Mouse (Mus musculus) kidney, adult 18-20 months (tissue): ENCODE measurements around the gene Smarca2.
"Not testable (repeated sequence)": the region's sequence is repeated elsewhere in the genome, so short reads cannot be mapped to it uniquely, and the experiment has no call there.

Experiments
- DNase-seq: peaks from one replicate; pipeline ENCODE4 v3.0.0; 2021

Gene Smarca2

GRCm38 (mm10) chr19:26704545-26705209 lies 99.8 kb downstream of the Smarca2 start:
- DNase-seq, result no peak

DNA sequence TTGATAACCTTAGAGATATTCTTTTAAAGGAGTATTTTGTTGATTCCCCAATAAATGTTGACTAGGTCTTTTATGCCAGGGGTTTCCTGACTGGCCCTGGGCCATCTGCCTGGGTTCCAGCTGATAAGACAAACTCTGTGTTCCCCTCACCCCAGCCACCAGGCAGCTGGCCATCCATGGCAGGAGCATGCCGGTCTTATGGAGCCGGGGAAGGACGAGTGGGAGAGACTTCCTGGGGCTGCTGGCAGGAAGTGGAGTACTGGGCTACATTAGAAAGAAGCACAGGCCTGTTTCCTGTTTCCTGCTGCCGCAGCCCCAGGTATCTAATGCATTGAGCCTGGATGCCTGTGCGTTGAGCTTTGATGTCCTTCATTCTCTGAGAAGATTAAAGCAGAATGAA lies 102.1 kb downstream of the Smarca2 start:
- no peak for DNase-seq

GRCm38 (mm10) chr19:26709095-26709494 lies 104.2 kb downstream of the Smarca2 start:
- DNase-seq, result no peak

GRCm38 (mm10) chr19:26711268-26711667 lies 106.4 kb downstream of the Smarca2 start:
- no peak for DNase-seq

DNA sequence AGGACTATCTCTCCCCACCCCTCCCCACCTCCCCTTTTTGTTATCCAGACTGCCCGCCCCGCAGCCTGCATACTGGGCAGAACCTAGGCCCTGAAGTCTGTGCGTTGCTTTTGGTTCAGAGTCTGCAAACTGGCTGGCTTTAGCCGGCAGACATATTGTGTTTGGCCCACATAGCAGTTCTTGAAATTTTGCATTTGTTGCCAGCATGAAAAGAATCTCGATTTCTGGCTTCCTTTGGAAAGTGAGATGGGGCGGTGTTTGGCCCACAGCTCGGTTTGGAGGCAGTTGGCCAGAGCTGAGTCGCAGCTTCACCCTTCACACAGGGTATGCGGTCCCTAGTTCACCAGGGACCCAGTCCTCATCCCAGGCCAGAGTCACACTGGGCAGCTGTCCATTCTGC lies 111.4 kb downstream of the Smarca2 start:
- no peak for DNase-seq

- DNase-seq, result peak; percentile 71
Observed at GRCm38 (mm10) chr19:26718221-26718620, 113.4 kb downstream of the Smarca2 start.

DNA sequence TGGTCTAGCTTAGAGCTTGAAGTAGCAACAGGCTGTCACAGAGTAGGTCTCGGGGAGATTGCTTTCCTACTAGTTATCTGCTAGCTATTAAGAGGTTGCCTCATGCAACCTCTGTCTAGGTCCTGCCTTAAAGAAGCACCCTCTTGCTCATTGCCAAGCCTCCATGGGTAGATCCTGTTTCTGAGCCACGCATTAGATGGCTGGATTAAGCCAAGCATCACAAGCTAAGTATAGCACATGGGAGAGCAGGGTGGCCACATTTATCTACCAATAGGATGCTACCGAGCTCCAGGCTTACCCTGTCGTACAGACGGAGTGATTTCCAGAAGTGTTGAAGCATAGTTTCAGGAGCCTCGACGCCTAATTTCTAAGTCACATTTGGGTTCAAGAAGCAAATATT lies 114.3 kb downstream of the Smarca2 start:
- no peak for DNase-seq

DNA sequence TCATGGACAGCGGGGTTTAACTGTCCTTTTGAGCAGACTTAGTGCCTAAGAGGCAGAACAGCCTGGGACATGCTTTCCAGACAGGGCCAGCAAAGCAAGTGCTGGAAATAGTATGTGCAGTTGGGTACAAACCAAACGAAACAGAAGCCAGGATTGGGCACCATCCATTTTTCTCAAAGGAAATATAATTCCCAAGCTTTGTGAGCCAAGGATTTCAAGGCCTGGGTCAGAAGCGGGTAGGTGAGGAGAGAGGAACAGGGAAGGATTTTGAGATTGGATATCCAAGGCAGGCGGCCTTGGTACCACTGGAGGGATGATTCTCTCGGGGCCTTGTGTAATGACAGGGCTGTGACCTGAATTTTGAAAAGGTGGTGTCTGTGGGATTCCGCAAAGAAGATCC lies 116.9 kb downstream of the Smarca2 start:
- DNase-seq, result no peak

GRCm38 (mm10) chr19:26723899-26724298 lies 119.0 kb downstream of the Smarca2 start:
- DNase-seq, result no peak

- no peak for DNase-seq
Observed at GRCm38 (mm10) chr19:26724626-26725025, 119.8 kb downstream of the Smarca2 start.

DNA sequence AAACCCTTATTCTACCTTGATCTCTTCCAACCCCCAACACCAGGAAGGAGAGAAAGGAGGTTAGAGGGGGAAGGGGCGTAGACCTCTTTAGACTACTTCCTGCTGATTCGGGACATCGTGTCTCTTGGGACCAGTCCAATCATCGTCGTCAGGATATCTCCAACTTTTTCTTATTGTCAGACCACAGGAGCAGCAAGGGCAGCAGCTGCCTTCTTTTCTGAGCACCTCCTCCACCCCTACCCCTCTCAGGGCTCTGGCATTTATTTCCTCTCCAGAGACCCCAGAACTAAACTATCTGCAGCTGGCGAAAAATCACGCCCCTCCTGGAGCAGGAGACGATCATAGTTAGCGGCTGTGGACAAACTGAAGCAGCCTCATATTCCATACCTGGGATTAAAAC lies 122.9 kb downstream of the Smarca2 start:
- DNase-seq, result no peak

DNA sequence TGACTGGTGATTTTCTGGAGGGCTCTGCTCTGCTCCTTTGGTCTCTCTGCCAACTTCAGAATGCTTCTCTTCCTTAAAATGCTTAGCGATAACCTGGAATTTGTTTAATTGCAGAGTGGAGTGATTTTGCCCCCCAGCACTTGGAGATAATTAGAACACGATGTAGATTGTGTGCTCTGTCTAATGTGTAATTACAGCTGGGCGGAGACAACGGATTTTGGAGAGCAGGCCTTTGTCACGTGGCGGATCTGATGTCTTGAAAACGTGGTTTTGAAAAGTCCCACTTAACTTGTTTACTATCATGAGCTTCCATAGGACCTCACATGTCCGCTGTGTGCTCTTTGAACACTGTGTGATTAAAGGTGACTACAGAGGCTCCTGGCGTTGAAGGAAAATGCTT lies 125.6 kb downstream of the Smarca2 start:
- DNase-seq, result no peak

GRCm38 (mm10) chr19:26731121-26731520 lies 126.3 kb downstream of the Smarca2 start:
- DNase-seq, result no peak

DNA sequence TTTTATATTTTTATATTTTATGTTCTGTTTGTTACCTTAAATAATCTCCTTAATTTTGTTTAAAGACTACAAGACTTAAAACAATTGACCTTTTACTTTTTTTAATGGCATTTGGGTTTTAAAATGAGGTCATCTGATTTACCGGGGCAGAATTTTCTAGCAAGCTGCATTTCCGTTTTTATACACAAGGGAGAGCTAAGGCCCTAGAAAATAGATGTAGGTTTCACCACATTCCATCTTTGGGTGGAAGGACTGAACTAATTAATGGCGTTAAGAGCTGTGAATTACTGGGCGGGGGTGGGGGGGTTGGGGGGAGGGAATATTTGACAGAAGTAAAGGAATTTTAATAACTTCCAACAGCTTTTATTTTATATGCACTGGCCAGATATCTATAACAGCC lies 127.0 kb downstream of the Smarca2 start:
- no peak for DNase-seq

DNA sequence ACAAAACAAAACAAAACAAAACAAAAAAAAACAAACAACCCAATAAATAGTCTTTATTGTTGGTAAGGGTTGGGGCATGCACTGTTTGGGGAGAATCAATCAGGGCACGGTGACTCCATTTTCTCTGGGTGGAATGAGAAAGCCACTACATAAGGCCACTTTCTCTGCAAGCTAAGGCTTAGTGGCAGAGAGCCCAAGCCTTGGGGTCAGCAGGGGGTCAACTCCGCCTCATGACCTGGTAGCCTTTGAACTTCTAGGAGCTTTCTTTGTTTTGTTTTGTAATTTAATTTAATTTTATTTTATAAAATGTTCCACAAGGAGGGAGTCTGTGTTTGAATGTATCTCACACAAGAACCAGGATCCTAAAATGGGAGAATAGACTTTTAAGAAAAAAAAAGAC lies 128.2 kb downstream of the Smarca2 start:
- DNase-seq, result peak; percentile 51

DNA sequence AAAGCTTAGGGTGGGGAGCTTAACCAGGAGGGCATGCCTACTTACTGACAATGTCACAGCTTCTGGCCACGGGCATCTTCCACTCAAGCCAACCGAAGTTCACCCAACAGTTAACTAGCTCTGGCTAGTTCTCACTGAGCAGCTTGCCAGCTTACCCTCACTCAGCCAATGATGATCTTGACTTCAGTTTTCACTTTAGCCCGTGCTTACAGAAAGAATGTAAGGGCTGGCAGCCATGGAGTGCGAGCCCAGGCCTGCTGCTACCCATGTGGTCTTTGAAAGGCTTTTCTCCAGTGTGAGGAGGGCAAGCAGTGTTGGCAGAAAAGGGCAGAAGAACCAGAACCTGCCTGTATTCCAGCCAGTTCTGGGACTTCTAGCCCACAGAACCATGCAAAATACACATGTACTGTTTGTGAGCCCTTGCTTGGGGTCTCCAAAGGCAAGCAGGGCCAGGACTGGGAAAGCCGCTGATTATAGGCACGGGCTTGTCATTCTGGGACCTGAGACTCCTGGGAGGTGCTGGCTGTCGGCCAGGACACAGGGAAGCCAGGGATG lies 128.8 kb downstream of the Smarca2 start:
- DNase-seq, result peak; percentile 43

- no peak for DNase-seq
Observed at GRCm38 (mm10) chr19:26734704-26735109, 129.9 kb downstream of the Smarca2 start.

DNA sequence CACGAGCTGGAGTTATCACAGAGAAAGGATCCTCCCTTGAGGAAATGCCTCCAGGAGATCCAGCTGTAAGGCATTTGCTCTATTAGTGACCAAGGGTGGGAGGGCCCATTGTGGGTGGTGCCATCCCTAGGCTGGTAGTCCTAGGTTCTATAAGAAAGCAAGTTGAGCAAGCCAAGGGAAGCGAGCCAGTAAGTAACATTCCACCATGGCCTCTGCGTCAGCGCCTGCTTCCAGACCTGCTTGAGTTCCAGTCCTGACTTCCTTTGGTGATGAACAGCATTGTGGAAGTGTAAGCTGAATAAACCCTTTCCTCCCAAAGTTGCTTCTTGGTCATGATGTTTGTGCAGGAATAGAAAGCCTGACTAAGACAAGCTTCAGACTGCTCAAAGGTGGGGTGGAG lies 140.2 kb downstream of the Smarca2 start:
- not testable (repeated sequence) for DNase-seq

GRCm38 (mm10) chr19:26745567-26745966 lies 140.7 kb downstream of the Smarca2 start:
- DNase-seq, result no peak

DNA sequence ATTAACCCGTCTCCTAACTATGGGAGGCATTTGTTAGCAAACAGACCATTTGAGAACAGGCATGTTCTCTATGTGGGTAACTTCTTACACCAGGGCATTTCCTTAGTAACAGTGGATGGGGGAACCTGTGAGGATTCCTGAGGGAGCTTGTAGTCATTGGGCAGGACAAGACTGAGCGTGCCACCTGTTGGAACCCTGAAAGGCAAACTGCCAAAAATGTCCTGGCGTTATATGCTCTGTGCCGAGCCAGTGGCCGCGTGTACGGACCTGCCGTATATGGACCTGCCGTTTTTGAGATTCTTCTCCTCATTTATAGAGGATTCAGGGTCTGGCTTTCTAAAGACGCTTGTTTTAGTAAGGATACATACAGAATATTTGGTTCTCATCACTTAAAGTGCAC lies 141.4 kb downstream of the Smarca2 start:
- no peak for DNase-seq

DNA sequence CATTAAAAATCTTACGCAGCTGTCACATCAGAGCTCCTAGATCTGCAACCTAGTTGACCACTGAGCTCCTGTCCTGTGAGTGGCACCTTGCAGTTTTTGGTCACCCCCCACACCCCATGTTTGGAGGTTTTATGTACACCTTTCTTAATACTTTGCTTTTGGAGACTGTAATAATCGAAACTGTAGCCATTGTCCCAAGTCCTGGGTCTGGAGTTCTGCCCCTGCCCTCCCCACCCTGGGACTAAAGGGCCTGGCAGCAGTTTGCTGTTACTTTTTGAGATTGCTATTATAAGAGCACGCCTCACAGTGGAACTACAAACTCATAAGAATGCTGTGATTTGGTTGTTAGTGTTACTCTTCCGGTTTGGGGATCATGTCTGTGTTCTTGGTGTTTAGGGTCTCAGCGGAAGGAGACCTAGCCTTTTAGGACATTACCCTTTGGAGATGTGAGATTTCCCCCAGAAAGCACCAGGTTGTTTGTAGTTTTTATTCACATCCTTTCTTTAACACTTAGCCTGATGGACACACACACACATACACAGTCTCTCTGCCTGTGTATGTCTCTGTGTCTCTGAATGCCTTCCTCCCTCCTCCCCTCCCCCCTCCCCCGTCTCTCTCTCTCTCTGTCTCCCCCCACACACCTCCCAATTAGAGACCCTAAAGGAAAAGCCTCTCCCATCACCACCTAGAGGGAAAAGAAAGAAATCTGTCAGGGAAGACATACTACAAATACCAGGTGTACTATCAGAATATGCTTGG lies 142.0 kb downstream of the Smarca2 start:
- DNase-seq, result no peak

DNA sequence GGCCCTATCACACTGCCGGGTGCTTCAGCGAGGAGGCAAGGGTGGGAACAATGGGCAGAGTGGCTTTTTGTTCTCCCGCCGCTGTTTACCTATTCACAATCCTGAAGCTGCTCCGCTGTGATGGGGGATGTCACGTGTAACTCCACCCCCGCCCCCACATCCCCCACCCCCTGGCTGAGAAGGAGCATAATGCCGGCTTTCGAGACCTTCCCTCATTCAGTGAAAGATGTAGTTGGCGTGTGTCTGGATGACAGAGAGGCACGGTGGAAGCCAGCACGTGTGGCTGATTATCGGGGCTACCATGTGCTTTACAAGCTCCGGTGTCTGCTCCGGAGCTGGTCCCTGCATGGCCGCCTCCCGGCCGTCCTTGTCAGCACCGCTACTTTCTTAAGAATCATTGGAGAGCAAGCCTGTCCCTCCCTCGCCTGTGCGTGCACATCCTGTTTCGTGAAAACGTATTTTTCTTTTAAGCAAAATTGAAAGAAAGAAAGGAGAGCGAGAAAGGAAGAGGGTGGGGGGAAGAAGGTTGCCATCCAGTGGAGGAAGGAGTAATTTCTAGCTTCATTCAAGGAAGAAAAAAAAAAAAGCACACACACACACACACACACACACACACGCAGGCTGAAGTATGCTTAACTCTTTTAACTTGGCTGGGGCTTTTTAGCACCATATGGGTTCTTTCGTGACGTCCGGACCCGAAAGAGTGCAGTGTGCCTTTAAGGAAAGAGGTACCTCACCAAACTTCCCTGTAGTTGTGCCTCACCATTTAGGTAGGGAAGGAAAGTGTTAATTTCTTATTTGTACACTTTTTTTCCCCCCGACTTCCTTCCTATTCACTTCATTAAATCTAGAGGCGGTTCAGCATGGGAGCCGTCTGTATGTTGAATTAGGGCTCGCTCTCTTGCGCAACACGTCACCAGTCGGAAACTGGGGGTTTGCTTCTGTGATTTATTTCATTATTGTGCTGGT lies 143.0 kb downstream of the Smarca2 start:
- DNase-seq, result peak; percentile 77

DNA sequence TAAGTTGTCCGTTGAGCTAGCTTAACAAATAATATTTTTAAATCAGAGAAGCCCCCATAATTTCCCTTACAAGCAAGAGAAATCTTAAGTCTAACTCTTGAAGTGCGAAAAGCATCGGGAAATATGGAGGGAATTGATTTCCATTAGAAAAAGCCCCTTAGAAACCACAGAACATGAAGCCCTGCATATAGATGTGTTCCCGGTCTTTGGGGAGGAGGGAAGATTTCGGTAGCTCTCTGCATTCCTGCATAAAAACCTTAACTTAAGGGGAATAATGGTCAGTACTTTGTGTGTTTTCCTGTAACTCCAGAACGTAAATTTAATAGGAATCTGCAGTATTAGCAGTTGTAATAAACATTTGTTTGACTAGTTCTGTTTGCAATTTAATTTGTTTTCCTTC lies 143.8 kb downstream of the Smarca2 start:
- no peak for DNase-seq
